Mouse (Mus musculus): Measurements from ENCODE around the gene Tm4sf1. TPM values are rescaled to one million over a fixed set of nuclear protein-coding genes. Genes with fewer than 3 reads are reported as not detected.
A peak's percentile ranks its signal among the peaks of the same experiment; 100 is the strongest.

Gene Tm4sf1
- 10 to 100 TPM; 16.7 to 21.0 TPM for total RNA-seq (2021)
- long read RNA-seq, experiment 1, transcript Tm4sf1-202 (5 exons, 2,855 nt) = major isoform, 12 of 14 reads
- long read RNA-seq, experiment 1, partial matches to known transcripts = 1 of 14 reads
- long read RNA-seq, experiment 1, other reads (novel, unspliced or antisense) = 0 of 14 reads
- long read RNA-seq, experiment 2, transcript Tm4sf1-202 (5 exons, 2,855 nt) = major isoform, 13 of 13 reads
- long read RNA-seq, experiment 2, partial matches to known transcripts = 0 of 13 reads
- long read RNA-seq, experiment 2, other reads (novel, unspliced or antisense) = 0 of 13 reads

DNA sequence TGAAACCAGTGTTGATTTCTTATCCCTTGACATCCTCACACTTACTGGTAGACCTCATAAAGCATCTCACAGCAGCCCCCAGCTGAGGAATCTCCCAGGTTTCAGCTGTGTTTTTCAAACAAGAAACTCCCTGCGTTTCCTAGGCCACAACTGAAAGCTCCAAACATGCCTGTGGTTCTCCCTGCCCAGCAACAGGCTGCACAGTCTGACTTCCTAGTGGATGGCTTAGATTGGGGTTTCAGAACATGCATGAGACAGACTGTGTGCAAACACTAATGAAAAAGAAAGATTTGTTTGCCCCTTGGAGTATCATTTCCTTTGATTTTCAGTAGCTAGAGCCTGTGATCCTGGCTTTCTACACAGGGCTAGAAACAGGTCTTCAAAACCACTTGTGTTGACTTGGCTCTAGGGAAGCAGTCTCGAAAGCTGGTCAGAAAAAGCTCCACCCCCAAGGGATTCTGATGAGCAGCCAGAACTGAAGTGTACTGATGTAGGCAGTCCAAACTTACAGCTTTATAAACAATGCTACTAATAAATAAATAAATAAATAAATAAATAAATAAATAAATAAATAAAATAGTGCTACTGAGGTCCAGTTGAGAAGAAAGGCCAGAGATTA, at the start of gene Tm4sf1:
Gene Tm4sf1 (minus strand): TSS at position 68 of the 619 bp plus-strand sequence.
- no peak for DNase-seq (ENCODE audit: low spot score in 2 of 2)
- intact Hi-C loops (cut with DNase I) = no loop called here

DNA sequence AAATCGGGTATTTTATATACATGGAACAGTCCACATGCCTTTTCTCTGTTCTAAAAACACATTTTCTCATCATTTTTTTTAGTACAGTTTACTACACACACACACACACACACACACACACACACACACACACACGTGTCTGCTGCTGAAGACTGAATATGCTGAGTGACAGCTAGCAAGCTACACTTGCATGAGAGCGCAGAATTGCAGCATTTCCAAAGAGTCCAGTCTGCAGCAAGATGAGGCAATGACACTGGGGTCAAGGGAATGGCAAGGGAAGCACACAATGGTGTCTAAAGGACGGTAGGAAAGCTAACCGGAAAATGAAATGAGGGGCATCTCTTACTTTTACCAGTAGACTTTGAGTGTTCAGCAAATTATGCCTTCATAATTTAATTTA, 43.0 kb upstream of the Tm4sf1 start:
- intact Hi-C loops (cut with DNase I) = no loop called here
- peak; percentile 7 to 13 for DNase-seq (ENCODE audit: low spot score in 2 of 2)

DNA sequence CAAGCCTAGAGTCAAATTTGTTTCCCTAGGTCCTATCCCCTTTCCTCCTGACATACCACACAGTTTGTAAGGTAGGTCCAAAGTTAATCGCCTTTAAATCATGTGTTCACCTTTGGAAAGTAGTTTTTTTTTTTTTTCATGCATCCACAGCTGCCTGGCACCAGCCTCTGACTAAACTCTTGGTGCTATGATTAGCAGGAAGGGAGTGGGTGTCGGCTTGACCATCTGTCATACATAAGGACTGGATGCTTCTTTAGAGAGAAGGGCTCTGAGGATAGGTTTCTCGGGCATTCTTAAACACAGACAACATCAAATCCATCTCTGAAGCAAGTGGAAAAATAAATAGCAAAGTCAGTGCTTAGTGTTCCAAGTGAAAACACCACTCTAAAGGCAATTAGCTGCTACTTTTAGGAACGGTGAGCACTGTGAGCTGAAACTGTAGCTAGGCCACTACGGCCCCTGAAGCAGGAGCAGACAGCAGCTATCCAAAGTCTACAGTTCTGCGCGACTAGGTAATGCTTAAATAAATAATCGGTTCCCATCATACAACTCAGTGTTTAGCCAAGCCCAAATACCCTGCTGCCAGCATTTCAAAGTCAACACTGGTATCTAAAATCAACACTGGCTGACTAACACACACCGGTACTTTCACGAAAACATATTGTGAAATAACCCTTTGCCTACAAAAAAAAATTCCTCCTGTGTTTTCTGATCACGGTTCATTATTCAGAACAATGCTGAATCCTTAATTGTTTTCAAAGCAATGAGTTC, 42.2 kb upstream of the Tm4sf1 start:
- intact Hi-C loops (cut with DNase I) = no loop called here
- peak; percentile 41 to 57 for DNase-seq (ENCODE audit: low spot score in 2 of 2)

DNA sequence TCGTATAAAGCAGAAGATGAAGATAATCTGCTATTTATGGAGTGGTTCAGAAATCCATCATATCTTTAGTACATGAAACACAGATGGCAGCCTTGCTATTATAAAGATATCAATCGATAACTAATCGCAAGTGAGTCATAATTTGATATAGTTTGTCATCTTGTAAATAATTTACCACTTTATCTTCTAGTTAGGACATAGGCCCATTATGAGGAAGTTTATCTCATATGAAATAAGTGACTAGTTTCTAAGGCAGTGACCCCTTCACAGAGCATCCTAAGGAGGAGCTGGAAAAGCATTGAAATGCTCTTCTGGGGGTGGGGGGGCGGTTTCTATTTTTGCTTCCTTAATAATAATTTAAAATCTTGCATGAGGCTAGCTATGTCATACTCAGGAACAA, 41.2 kb upstream of the Tm4sf1 start:
- intact Hi-C loops (cut with DNase I) = no loop called here

DNA sequence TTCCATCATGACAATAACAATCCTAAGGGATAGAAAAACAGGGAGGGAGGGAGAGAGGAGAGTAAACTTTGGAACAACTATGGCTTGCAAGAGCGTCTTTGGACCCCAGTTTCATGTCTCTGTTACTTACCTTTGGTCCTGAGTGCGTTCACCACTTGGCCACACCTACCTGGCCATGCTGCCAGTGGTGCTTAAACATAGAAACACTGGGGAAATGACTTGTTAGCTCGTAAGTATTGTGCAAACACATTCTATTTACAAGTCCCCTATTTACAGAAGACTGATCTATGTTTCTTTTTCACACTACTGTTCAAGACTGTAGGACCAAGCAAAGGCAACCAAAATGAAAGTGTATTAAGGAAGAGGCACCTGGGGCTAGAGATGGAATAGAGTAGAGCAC, 39.5 kb upstream of the Tm4sf1 start:
- no peak for DNase-seq (ENCODE audit: low spot score in 2 of 2)
- intact Hi-C loops (cut with DNase I) = no loop called here

More for the DNA sequence above, 41.2 kb upstream of the Tm4sf1 start:
- DNase-seq (ENCODE audit: low spot score in 2 of 2) = no peak

DNA sequence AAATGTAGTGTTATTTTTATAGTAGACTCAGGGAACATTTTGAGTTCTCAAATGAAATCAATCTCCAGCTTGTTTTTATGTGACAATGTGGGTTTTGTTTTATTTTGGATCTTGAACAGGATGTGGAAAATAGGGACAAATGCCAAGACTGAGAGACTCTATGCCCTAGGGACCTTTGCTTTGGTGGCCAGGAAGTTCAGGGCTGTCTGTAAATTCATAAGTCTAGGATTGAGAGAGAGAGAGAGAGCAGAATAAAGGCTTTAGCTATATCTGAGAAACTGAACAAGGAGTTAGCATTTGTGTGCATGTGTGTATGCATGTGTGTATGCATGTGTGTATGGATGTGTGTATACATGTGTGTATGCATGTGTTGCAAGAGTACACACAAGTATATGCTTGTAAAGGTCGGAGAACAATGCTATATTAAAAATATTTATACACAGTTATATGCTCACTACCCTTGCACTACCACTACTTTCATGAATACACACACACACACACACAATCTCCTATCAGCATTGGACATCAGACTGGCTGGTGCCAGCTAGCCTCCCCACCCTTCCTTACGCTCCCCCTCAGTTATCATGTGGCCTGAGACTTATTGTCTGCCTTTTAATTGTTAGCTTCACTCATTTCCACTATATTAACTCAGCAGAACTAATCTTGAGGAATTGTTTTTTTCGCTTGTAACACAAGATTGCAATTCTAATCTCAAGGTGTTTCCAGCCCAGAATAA, 33.5 kb upstream of the Tm4sf1 start:
- DNase-seq (ENCODE audit: low spot score in 2 of 2) = no peak
- intact Hi-C loops (cut with DNase I) = no loop called here

DNA sequence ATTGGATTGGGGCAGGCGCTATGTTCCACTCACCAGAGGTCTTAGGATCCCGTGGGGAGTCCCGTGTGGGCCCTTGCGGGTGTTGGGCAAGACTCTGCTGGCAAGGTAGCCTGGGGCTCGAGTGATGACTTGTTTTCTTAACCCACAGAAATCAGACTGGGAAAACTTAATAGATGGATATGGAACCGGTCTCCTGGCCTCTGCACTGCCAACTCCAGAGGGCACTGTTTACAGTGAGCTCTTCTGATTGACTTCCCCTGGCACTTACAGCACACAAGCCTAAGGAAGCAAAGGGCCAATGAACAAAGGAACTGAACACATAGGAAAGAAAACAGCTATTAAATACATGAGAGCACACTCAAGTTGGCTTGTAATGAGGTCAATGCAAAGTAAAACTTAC, 26.2 kb upstream of the Tm4sf1 start:
- no peak for DNase-seq (ENCODE audit: low spot score in 2 of 2)
- intact Hi-C loops (cut with DNase I) = no loop called here

DNA sequence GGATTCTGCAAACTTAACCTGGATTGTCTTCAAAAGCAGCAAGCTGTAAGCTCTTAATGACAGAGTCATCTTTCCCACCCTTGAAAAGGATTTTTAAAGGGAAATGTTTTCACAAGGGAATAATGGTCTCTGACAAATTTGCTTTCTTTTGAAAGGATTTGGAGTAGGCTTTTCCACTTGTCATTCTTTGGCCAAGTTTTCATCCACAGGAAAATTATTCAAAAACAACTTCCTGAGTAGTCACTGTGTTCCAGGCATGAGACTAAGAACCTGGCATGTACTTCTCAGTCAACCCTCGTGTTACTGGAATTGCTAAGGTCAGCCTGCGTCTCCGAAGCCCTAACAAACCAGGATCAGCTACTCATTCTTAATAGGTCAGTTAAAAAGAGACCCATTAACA, 5.3 kb upstream of the Tm4sf1 start:
- DNase-seq (ENCODE audit: low spot score in 2 of 2) = no peak
- intact Hi-C loops (cut with DNase I) = no loop called here

DNA sequence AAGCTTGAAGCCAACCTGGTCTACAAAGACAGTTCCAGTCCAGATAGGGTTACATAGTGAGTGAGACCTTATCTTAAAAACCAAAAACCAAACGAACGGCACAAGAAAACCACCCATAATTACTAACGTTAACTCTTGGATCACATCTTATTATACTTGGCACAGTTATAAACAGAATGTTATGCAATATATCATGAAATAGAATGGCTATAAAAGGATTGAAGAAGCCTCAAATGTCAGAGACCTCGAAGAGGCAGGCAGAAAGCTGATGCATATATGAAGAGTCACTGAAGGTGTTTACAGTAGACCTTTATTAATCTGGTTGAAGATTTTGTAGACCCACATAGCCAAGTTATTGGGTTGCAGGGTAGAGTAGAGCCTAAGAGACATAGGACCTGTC, 3.8 kb upstream of the Tm4sf1 start:
- DNase-seq (ENCODE audit: low spot score in 2 of 2) = no peak
- intact Hi-C loops (cut with DNase I) = no loop called here

DNA sequence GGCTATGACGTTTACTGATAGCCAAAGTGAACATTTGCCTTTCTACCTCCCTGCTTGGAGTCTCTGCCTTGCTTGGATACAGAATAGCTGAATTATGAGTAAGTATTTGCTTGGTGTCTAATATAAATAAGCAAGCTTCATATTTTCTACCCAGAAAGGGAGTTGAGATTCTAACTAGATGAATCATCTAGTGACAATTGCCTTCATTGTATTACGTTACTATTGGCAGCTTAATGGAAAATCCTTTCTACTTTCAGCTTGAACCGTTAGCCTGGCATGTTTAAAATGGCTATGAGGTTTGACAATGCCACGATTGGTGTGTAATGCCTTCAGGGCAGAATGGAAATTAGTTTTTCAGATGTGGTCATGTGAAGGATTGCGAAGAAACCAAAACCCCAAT, 2.7 kb upstream of the Tm4sf1 start:
- DNase-seq (ENCODE audit: low spot score in 2 of 2) = no peak
- intact Hi-C loops (cut with DNase I) = no loop called here

DNA sequence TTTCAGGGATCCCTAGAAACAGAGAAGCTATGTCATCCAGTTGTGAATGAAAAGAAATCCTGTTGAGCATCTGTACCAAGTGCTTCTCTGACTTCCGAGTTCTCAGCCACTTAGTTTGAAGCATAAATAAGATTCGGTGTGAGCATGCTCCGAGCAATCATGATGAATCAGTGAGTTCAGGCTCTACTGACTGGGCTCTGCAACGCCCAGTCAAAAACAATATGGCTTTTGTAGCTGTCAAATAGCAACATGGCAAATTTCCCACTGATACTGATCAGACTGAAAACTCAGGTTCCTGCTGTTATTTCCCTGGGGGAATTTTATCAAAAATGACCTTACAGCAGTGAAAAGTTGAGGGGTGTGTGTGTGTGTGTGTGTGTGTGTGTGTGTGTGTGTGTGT, 2.3 kb upstream of the Tm4sf1 start:
- intact Hi-C loops (cut with DNase I) = no loop called here
- no peak for DNase-seq (ENCODE audit: low spot score in 2 of 2)

DNA sequence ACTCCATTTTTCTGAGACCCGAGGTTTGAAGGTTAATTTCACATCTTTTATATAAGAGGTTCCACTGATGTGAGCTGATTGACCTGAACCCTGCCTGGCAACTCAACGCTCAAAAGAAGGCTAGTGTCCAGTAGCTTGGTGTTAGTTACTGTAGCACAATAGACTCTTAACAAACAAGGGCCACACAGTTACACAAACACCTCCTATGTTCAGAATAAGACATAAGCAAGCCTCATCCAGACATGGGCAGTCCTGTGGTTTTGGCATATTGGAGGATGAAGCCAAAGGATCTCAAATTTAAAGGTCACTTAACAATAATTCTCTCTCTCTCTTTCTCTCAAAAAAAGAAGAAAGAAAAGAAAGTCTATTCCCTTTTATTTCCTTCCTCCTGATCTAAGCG, 1.7 kb upstream of the Tm4sf1 start:
- intact Hi-C loops (cut with DNase I) = no loop called here
- no peak for DNase-seq (ENCODE audit: low spot score in 2 of 2)

DNA sequence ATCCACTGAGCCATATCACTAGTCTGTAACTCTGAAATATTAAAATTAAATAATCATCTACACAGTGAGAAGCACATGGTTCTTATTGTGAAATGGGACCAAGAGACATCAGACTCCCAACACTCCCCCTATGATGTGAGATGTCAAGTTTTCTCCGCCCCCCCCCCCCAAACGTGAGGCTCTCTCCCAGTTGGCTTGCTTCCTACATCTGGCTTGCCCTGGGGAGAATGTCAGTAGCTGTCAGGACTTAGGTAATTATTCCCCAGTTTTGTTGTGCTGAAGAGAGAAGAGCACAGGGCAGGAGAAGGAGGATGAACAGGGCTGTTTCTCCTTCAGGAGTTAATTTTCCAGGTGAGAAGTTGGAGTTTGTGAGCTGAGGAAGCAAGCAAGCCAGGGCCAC, 1.1 kb upstream of the Tm4sf1 start:
- no peak for DNase-seq (ENCODE audit: low spot score in 2 of 2)
- intact Hi-C loops (cut with DNase I) = no loop called here

DNA sequence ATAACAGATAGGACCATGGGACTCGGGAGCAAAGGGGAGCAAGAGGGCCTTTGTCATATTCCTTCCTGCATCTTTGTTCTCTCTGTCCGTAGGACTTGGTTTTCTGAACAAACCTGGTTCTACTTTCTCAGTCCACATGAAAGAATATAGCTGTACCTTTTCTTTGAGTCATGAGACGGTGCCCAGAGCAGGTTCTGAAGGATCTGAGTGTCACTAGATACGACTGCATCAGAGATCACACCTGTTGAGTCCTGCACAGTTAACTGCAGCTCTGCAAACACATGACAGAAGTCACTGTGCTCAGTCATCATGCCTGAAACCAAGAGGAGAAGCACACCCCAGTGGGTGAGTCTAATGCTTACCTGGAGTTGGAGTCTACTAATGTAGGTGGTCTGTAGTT, 422 bp downstream of the Tm4sf1 start:
- intact Hi-C loops (cut with DNase I) = no loop called here
- DNase-seq (ENCODE audit: low spot score in 2 of 2) = no peak

DNA sequence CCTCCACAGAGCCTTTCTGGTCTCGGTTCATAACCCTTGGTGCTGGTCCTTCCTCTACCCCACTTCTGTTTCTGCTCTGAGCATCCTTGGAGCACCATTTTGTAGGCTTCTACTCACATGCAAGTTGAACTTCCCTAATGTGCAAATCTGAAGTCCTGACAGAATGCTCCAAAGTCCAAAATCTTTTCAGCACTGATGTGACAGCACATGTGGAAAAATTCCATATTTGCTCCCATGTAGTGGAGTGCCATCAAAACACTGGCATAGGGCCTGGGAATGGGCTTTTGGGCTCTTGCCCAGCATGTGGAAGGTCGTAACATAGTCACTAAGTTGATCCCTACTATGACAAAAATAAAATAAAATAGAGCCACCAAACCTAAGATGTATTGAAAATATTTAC, 3.8 kb downstream of the Tm4sf1 start:
- no peak for DNase-seq (ENCODE audit: low spot score in 2 of 2)
- intact Hi-C loops (cut with DNase I) = no loop called here

DNA sequence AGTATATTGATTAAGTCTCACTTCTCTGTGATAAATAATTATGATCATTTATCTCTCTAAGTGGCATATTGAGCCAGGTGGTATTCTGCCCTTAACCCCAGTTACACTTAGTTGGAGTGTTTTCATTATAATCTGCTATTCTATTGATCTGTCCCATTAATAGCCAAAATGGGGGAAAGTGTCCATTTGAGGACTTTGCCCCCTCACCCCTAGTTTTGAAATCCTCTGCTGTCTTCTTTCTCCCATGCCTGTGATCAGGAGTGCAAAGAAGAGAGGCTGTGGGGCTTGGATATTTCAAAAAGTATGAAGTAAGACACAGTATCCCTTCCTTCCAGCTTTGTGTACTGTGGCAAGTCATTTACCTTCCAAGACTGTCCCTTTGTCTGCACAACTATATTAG, 5.2 kb downstream of the Tm4sf1 start:
- DNase-seq (ENCODE audit: low spot score in 2 of 2) = no peak
- intact Hi-C loops (cut with DNase I) = no loop called here

DNA sequence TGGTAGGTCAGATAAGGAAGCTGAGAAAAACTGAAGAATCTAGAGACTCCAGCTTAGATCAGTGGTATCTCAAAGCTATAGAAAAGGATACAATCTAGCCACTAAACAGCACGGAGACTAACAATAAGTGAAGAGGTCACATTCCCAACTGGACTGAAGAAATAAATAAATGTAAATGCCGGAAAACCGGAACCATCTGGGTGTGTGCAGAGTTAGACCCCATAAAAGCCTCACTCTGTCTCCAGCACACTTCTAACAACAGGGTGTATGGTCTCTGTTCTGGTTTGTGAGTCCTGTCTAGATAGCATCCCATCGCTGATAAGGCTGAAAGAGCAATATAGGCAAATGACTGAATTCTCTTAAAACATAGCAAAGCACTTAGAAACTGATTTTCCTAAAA, 6.2 kb downstream of the Tm4sf1 start:
- intact Hi-C loops (cut with DNase I) = no loop called here

DNA sequence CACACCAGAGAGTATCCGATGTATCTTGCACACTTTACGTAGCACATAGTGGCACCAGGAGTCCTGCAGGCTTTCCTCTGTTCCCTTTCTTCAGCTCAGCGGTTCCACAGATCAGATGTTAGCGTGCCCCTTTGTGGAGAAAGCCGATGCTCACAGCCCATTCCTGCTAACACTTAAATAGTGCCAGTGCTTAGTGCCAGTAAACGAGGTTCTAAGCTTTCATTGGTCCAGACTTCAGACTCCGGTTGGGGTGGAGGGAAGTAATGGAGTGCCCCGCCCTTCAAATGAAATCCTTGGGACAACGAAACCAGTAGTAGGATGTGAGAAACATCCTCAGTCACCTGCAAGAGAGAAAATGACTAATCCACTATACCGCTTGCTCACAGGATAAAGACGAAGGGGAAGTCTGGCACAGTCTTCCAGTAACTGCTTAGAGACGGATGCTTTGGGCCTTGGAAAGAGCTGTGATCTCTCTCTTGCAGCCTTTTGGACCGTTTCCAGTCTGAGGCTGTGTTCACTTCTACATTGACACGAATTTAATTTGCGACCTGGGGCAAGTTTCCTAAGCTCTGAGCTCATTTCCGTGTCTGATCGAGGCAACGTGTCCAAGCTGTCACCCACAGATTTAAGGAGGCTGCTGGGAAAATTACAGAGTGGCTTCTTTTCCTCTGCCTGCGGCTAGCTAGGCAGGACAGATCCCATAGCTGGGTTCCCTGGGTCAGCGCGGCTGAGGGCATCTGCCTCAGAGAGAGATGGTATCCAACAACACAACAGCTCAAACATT, 6.9 kb downstream of the Tm4sf1 start:
- peak; percentile 3 to 13 for DNase-seq (ENCODE audit: low spot score in 2 of 2)
- intact Hi-C loops (cut with DNase I) = no loop called here

More for the DNA sequence above, 6.2 kb downstream of the Tm4sf1 start:
- DNase-seq (ENCODE audit: low spot score in 2 of 2) = no peak

DNA sequence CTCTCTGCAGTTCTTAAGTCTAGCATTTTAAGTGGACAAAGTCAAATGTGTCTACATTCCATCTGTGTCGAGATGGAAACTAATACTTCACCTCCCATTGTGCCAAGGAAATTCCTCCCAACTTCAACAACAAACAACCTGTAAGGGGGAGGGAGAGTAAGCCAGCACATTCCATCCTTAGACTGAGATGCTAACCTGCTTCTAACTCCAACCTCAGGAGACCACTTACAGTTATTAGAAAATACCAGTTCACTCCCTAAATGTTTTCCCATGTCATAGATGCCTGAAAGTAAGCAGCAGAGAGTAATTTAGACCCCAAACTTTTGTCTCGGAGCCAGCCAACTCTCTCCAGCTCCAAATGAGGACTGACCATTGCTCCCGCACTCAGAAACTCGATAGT, 7.9 kb downstream of the Tm4sf1 start:
- intact Hi-C loops (cut with DNase I) = no loop called here
- no peak for DNase-seq (ENCODE audit: low spot score in 2 of 2)

Data from left cerebral cortex, postnatal 14 days (tissue).